Comparison of ENCODE assay signal across 33 mouse cellular contexts in genomic region chr13:45440226-45440625, GRCm38 (mm10). TPM values are rescaled to one million over a fixed set of nuclear protein-coding genes. Genes with fewer than 3 reads are reported as not detected.
DNase-seq lines count a peak whose midpoint lies in the region; ATAC-seq lines count a peak whose summit lies in the region.
"Had no signal": no experiment of that assay in that cellular context is flagged by ENCODE, and none has a peak within 500 bp of the region (broad histone marks: within the 10 kb centered on the region; RNA-seq: fewer than 3 reads in every experiment).

No protein-coding gene starts in this region.

- no peaks in the 10 kb centered on the region for H3K27me3 ChIP-seq in embryonic facial prominence, embryonic 13.5 days
- H3K27me3 ChIP-seq in embryonic facial prominence, embryonic 10.5 days (replicated peaks; ENCODE audit: low read depth, poor library complexity, severe bottlenecking), result no peaks in the 10 kb centered on the region
- H3K27me3 ChIP-seq in limb, embryonic 15.5 days, result no peaks in the 10 kb centered on the region
- H3K27me3 ChIP-seq: CH12.LX; midbrain, embryonic 15.5 days had no signal

- H3K36me3 ChIP-seq in embryonic facial prominence, embryonic 13.5 days, result no peaks in the 10 kb centered on the region
- H3K36me3 ChIP-seq in embryonic facial prominence, embryonic 10.5 days (replicated peaks), result no peaks in the 10 kb centered on the region
- no peaks in the 10 kb centered on the region for H3K36me3 ChIP-seq in limb, embryonic 15.5 days
- H3K36me3 ChIP-seq: forebrain, embryonic 12.5 days; liver, embryonic 12.5 days; midbrain, embryonic 10.5 days; midbrain, embryonic 15.5 days had no signal

- no peak for DNase-seq in embryonic facial prominence, embryonic 10.5 days (ENCODE audit: low spot score)
- peak; percentile 47 for DNase-seq in kidney, postnatal 14 days
- no peak for DNase-seq in kidney, adult 8-10 months
- DNase-seq in forelimb bud, embryonic 11.5 days (ENCODE audit: low read depth, low spot score), result peak; percentile 70
- no peak for DNase-seq in cerebellum, adult 9-11 months
- DNase-seq in adrenal gland, postnatal 14 days, result no peak
- DNase-seq: adrenal gland, adult 8-10 months; cerebellum, adult 8-10 months; cerebellum, postnatal 36 days; embryo, embryonic 11 days; gastrocnemius, postnatal 25 days; heart, adult 18-20 months; heart, postnatal 4 days; kidney, adult 9 months; kidney, postnatal 36 days; lung, adult 2 months; lung, postnatal 10 days; right cerebral cortex, postnatal 4 days; thymus, adult 18-20 months; thymus, postnatal 25 days had no signal

- peaks cover 37% of the 10 kb centered on the region for H3K4me1 ChIP-seq in embryonic facial prominence, embryonic 13.5 days
- peaks cover 30% of the 10 kb centered on the region for H3K4me1 ChIP-seq in embryonic facial prominence, embryonic 10.5 days
- peaks cover 26% of the 10 kb centered on the region for H3K4me1 ChIP-seq in limb, embryonic 15.5 days
- H3K4me1 ChIP-seq: midbrain, embryonic 15.5 days had no signal

- no peak overlapping the region for H3K9ac ChIP-seq in embryonic facial prominence, embryonic 13.5 days
- H3K9ac ChIP-seq in limb, embryonic 15.5 days, result no peak overlapping the region
- H3K9ac ChIP-seq: forebrain, embryonic 12.5 days; hindbrain, embryonic 14.5 days; liver, embryonic 12.5 days; midbrain, embryonic 15.5 days had no signal

- WGBS in embryonic facial prominence, embryonic 13.5 days, result 49% methylated on average over 5 of the region's 5 CpGs
- WGBS in embryonic facial prominence, embryonic 10.5 days, result 93% methylated on average over 5 of the region's 5 CpGs
- WGBS in limb, embryonic 15.5 days, result 35% methylated on average over 5 of the region's 5 CpGs

- peak overlapping the region; percentile 4; the same call in 1 of the 2 replicates for H3K27ac ChIP-seq in embryonic facial prominence, embryonic 13.5 days
- H3K27ac ChIP-seq in embryonic facial prominence, embryonic 10.5 days (replicated peaks), result no peak overlapping the region
- no peak overlapping the region for H3K27ac ChIP-seq in limb, embryonic 15.5 days
- H3K27ac ChIP-seq: forebrain, embryonic 12.5 days; hindbrain, embryonic 14.5 days; liver, embryonic 12.5 days; macrophage; midbrain, embryonic 10.5 days; midbrain, embryonic 15.5 days; stomach, postnatal 0 days had no signal

- no peak overlapping the region for H3K4me2 ChIP-seq in embryonic facial prominence, embryonic 13.5 days
- H3K4me2 ChIP-seq in limb, embryonic 15.5 days, result no peak overlapping the region
- H3K4me2 ChIP-seq: forebrain, embryonic 12.5 days; heart, embryonic 11.5 days; hindbrain, embryonic 14.5 days; liver, embryonic 12.5 days; midbrain, embryonic 15.5 days had no signal

- no peak overlapping the region for H3K4me3 ChIP-seq in embryonic facial prominence, embryonic 13.5 days
- no peak overlapping the region for H3K4me3 ChIP-seq in embryonic facial prominence, embryonic 10.5 days
- no peak overlapping the region for H3K4me3 ChIP-seq in limb, embryonic 15.5 days
- H3K4me3 ChIP-seq: forebrain, embryonic 12.5 days; liver, embryonic 12.5 days; midbrain, embryonic 10.5 days; midbrain, embryonic 15.5 days had no signal

- ATAC-seq in embryonic facial prominence, embryonic 13.5 days (ENCODE audit: insufficient number of reproducible peaks, insufficient read depth, low FRiP score, low TSS enrichment, low read depth), result no peak
- ATAC-seq in limb, embryonic 15.5 days (ENCODE audit: insufficient number of reproducible peaks, low FRiP score, low TSS enrichment, low read depth), result peak; percentile 69; the same call in 1 of the 2 replicates
- ATAC-seq: activated CD4-positive, CD25-positive, alpha-beta regulatory T cell, adult 4 months; inflammation-experienced regulatory T-cells, adult 6 months; liver, embryonic 12.5 days; midbrain, embryonic 15.5 days had no signal

- H3K9me3 ChIP-seq in embryonic facial prominence, embryonic 13.5 days, result no peaks in the 10 kb centered on the region
- no peaks in the 10 kb centered on the region for H3K9me3 ChIP-seq in embryonic facial prominence, embryonic 10.5 days
- H3K9me3 ChIP-seq in limb, embryonic 15.5 days, result no peaks in the 10 kb centered on the region
- H3K9me3 ChIP-seq: forebrain, embryonic 12.5 days; liver, embryonic 12.5 days; midbrain, embryonic 10.5 days; midbrain, embryonic 15.5 days had no signal

RNA-seq across cellular contexts. Expression of gene Mylip, which starts 50.7 kb away (rescaled TPM):
- polyA plus RNA-seq in embryonic facial prominence, embryonic 13.5 days (2015; fragmentation: Nextera tagmentation; extraction: Ambion mirVana), result 47.1 and 58.1 TPM in 2 replicates
- polyA plus RNA-seq in embryonic facial prominence, embryonic 10.5 days (2016; fragmentation: Nextera tagmentation; extraction: Ambion mirVana), result 7.5 and 9.2 TPM in 2 replicates
- polyA plus RNA-seq in limb, embryonic 15.5 days (2015; fragmentation: Nextera tagmentation; extraction: Ambion mirVana), result 27.4 and 28.2 TPM in 2 replicates
- total RNA-seq in adrenal gland, postnatal 14 days (2021), result 22.7 and 32.0 TPM in 2 replicates

Comparison
In these comparisons a context has a peak if more than half of its experiments do, and no peak if none do; other contexts are left out.
1. DNase-seq: peak in kidney, postnatal 14 days (single experiment) and forelimb bud, embryonic 11.5 days (single experiment); none in embryonic facial prominence, embryonic 10.5 days (single experiment), kidney, adult 8-10 months (0 of 2), cerebellum, adult 9-11 months (single experiment) and adrenal gland, postnatal 14 days (single experiment).